Mouse (Mus musculus) right cerebral cortex, postnatal 25 days (tissue): ENCODE measurements around the gene Ceacam9.
A peak's percentile ranks its signal among the peaks of the same experiment; 100 is the strongest.
"Not testable (repeated sequence)": the region's sequence is repeated elsewhere in the genome, so short reads cannot be mapped to it uniquely, and the experiment has no call there.

Experiments
- DNase-seq: peaks from one replicate; pipeline ENCODE4 v3.0.0; 2022

The Ceacam9 gene

GRCm38 (mm10) chr7:16721629-16722028 is at the start of gene Ceacam9:
Gene Ceacam9, plus strand, starts transcription at chr7:16721929.
- DNase-seq: no peak

GRCm38 (mm10) chr7:16673823-16674222 is 47.9 kb upstream of the Ceacam9 start:
- DNase-seq: no peak

DNA sequence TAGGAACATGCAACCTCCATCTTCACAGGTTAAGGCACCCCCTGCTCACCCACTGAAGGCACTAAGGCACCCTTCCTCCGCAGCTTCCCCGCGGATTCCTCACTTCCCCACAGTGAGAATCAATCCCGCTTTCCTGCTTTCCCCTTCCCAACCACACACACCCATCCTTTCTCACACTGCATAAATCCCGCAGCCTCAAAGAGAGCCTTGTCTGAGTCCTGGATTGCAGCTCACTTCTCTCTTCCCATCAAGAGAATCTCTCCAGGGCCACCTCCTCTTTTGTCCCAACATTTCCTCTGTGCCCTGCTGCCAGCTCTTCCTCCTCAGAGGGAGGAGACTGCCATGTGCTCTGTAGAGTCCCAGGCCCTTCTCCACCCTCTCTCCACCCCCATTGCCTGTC is 47.0 kb upstream of the Ceacam9 start:
- DNase-seq: not testable (repeated sequence)

DNA sequence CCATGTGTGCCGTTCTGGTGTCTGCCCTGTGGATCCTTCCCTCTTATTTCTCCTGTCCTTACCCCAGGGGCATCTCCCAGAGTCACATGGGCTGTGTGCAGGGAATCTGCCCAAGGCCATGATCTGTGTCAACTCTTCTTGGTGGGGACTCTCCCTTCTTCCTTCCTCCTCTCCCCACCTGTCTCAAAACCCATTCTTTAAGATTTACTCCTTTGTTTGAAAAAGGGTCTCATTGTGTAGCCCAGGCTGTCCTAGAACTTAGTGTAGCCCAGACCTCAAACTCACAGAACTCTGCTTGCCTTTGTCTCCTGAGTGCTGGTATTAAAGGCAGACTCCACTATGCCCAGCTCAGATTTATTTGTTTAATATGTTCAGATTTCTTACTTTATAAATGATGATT is 46.1 kb upstream of the Ceacam9 start, which contains the start of gene Ceacam15:
Ceacam15 (minus strand) TSS at position 101 of the 400 bp plus-strand sequence.
- DNase-seq: no peak

DNA sequence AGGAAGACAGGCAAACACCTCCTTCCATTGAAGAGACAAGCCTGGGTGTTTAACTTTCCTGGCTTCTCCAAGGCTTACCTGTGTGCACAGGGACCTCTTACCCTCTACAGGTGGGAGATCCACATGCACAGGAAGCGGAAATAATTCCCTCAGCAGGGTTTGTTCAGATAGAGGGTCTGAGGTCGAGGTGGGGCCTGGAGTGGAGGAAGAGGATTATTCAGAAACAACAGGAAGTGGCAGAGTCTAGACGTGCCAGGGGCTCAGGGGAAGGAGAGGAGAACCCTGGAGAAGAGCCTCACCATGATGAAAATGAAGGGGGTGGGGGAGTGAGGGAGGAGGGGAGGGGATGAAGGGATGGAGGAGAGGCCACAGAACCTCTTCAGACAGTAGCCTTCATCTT is 41.5 kb upstream of the Ceacam9 start:
- not testable (repeated sequence) for DNase-seq

DNA sequence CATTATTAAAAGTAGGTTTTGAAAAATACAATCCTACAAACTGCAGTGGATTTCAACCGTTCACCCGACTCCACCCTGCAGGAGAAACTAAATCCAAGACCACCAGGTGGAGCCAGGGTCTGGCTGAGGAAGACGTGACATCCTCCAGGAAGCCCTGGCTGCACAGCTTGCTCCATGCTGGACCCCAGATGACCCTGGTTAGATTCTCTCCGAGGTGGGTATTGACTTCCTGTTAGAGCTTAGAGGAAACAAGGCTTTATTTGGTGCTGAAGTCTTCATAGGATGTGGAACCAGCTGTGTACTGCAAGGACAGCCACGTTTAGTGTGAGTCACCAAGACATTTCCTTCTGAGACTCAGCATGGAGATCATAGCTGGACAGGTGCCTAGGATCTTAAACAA is 32.5 kb upstream of the Ceacam9 start:
- DNase-seq: no peak

GRCm38 (mm10) chr7:16695025-16695424 is 26.7 kb upstream of the Ceacam9 start:
- DNase-seq: no peak

DNA sequence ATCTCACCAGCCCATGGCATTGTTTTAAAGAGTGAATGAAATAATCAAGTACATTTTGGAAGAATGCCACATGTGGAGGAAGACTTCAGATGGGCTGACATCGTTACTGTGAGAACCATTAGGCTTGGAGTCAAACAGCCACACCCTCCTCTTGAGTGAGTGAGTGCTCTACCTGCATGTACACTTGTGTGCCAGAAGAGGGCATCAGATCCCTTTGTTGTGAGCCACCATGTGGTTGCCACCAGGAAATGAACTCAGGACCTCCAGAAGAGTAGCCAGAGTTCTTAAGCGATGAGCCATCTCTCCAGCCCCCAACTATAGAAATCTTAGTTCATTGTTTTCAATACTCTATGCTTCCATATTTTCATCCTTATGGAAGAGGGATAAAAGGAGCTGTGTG is 22.7 kb upstream of the Ceacam9 start:
- no peak for DNase-seq

DNA sequence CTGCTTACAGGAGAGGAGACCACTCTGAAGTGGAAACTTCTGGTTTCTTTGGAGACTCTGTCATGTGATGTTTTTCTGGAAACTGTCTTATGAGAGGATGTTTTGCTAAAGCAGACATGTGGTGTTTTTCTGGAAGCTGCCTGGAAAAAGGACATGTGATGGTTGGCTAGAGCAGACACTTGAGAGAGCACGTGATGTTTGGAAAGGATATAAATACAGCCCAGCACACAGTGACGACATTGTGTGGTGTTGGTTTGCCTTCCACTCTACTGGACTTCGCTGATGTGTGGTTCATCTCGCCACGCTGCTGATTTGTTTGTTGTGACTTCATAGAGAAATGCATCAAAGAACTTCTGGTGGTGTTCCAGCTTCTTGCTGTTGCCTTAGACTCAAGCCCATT is 21.1 kb upstream of the Ceacam9 start:
- no peak for DNase-seq

GRCm38 (mm10) chr7:16706385-16706784 is 15.3 kb upstream of the Ceacam9 start:
- peak; percentile 55 for DNase-seq

- DNase-seq: no peak
Measured at GRCm38 (mm10) chr7:16708244-16708643, 13.5 kb upstream of the Ceacam9 start.

GRCm38 (mm10) chr7:16710604-16711003 is 11.1 kb upstream of the Ceacam9 start:
- DNase-seq: no peak

GRCm38 (mm10) chr7:16712633-16713415 is 8.9 kb upstream of the Ceacam9 start:
- no peak for DNase-seq

GRCm38 (mm10) chr7:16716456-16717152 is 5.1 kb upstream of the Ceacam9 start:
- not testable (repeated sequence) for DNase-seq

DNA sequence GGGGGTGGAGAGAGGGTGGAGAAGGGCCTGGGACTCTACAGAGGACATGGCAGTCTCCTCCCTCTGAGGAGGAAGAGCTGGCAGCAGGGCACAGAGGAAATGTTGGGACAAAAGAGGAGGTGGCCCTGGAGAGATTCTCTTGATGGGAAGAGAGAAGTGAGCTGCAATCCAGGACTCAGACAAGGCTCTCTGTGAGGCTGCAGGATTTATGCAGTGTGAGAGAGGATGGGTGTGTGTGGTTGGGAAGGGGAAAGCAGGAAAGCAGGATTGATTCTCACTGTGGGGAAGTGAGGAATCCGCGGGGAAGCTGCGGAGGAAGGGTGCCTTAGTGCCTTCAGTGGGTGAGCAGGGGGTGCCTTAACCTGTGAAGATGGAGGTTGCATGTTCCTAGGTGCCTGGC is 761 bp downstream of the Ceacam9 start:
- not testable (repeated sequence) for DNase-seq

DNA sequence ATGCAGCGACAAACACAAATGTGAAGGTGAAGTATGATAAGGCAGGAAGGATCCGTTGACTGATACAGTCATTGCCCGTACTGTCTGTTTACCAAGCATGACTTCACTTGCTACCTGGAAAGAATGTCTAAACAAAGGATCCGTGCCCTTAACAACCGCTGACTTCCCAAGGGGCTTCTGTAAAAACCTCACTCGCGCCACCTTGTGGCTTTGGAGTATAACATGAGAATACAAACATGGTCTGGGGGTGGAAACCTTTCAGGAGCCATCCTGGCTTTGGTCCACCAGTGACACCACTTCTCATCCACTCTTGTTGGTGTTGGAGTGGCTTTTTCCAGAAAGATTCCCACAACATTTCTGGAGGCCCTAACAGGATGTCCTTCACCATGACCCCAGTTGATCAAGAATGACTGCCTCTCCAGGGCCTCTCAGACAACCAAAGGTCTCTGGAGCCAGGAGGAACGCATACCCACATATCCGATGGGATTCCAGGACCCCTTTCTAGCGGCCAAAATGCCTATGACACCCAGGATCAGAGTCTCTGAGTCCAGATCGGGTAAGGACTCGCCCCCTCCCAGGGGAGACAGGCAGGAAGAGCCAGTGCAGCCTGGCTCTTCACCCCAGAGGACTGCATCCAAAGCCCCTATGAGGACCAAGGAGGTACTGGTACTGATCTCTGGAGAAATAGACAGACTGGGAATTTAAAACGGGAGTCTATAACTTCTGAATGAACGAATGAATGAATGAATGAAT is 7.0 kb downstream of the Ceacam9 start:
- peak; percentile 61 for DNase-seq

- not testable (repeated sequence) for DNase-seq
Measured at GRCm38 (mm10) chr7:16729563-16729962, 7.8 kb downstream of the Ceacam9 start.

DNA sequence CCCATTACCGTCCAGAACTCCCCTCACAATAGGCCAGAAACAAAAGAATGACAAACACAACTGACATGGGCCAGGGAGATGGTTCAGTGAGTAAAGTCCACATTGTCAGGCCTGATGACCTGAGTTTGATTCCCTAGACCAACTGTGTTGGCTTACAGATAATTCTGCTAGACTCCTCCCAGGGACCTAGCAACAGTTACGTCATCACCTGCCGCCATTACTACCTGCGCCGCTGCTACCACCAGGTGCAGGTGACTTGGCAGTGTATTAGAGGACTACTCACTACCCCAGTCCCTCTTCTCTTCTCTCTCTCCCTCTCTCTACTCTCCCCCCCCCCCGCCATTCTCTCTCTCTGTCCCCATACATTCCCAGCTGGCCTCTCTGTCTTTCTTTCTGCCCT is 9.1 kb downstream of the Ceacam9 start:
- DNase-seq: no peak

- DNase-seq: no peak
Measured at GRCm38 (mm10) chr7:16731893-16732422, 10.2 kb downstream of the Ceacam9 start.

- DNase-seq: no peak
Measured at GRCm38 (mm10) chr7:16737606-16738072, 15.9 kb downstream of the Ceacam9 start.

DNA sequence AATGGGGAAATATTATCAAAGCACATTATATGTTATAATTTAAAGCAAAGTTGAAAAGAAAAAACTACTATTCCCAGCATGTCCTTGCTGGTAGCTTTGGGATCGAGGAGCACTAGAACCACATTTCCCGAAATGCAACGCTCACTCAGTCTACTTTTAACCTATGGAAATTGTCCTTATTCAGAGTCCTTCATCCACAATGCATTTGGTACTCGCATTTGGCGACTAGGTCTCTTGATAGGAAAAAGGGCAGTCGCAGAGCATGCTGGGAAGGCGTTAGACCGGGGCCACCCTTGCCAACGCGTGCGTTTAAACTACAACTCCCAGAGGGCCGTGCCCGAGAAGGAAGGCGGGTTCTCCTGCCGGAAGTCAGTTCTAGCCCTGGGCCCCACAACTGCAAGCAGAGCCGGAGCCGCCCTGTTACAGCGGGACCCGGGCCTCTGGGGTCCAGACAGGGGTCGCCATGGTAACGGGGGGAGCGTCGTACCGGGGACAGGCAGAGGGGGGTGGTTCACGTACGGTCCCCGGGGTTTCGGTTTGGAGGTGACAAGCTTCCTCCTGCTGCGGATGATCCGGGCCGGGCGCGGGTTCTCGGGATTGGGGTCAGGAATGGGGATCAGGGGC is 16.5 kb downstream of the Ceacam9 start, which contains the start of gene Ap2s1:
Ap2s1 (plus strand) TSS at position 338 of the 624 bp plus-strand sequence.
- peak; percentile 97 for DNase-seq

DNA sequence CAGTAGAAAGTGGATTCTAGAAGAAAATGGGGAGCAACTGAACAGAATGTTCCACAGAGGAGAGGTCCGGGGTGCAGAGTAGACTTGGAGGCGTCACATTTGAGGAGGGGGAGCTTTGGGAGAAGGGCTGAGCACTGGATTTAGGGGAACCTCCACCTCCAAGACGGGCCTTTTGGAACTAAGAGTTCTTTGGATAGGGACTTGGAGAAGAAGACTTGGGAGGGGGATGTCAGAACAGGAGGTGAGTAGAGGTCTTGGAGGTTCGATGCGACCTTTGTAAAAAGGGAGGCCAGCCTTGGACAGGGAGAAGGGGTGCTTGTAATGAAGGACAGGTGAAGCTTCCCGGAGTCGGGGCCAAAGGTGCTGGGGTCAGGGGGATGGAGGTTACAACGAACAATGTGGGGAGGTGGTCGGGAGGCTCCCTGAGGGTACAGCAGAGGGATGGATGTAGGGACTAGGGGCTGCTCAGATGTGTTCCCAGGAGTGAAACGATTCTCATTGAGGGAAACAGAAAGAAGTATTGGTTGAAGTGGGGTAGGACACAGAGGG is 17.4 kb downstream of the Ceacam9 start:
- no peak for DNase-seq
